Mouse (Mus musculus) stomach, embryonic 14.5 days (tissue): ENCODE data around the gene Ifit2. TPM values are rescaled to one million over a fixed set of nuclear protein-coding genes. Genes with fewer than 3 reads are reported as not detected.
A peak's percentile ranks its signal among the peaks of the same experiment; 100 is the strongest.
"Not testable (repeated sequence)": the region's sequence is repeated elsewhere in the genome, so short reads cannot be mapped to it uniquely, and the experiment has no call there.

Experiments used
- ATAC-seq: fragments of 200-750 bp; cut with Nextera tagmentation; 2 replicates; pipeline ENCODE4 v1.8.0; 2017; ENCODE audit warnings: low read depth, moderate TSS enrichment; ENCODE audit not compliant: insufficient number of reproducible peaks, insufficient read depth, low FRiP score
- H3K27ac ChIP-seq: fragments of 300-500 bp; sonication (generic); 2 replicates; pipeline ENCODE4 v1.5.1; 2014; ENCODE audit warnings: mild to moderate bottlenecking, low read length, moderate library complexity, mixed read lengths
- H3K27me3 ChIP-seq: fragments of 300-500 bp; sonication (generic); 2 replicates; pipeline ENCODE4 v1.6.1; 2014; ENCODE audit warnings: low read length, control low read depth, mixed read lengths; ENCODE audit not compliant: control insufficient read depth, insufficient read depth
- H3K36me3 ChIP-seq: fragments of 300-500 bp; sonication (generic); 2 replicates; pipeline ENCODE4 v1.6.1; 2014; ENCODE audit warnings: mild to moderate bottlenecking, control low read depth, low read length, moderate library complexity, mixed read lengths; ENCODE audit not compliant: control insufficient read depth, insufficient read depth
- H3K4me1 ChIP-seq: fragments of 300-500 bp; sonication (generic); 2 replicates; pipeline ENCODE4 v1.6.1; 2014; ENCODE audit warnings: low read length, control low read depth, mixed read lengths; ENCODE audit not compliant: control insufficient read depth, insufficient read depth
- H3K4me2 ChIP-seq: fragments of 300-500 bp; sonication (generic); replicated peaks from 2 replicates; pipeline ENCODE4 v1.6.1; 2014; ENCODE audit warnings: low read depth, low read length, control low read depth
- H3K4me3 ChIP-seq: fragments of 300-500 bp; sonication (generic); 2 replicates; pipeline ENCODE4 v1.5.1; 2014; ENCODE audit warnings: low read depth, low read length, control low read depth
- H3K9ac ChIP-seq: fragments of 300-500 bp; sonication (generic); replicated peaks from 2 replicates; pipeline ENCODE4 v1.6.1; 2014; ENCODE audit warnings: low read depth, mild to moderate bottlenecking, control low read depth, low read length, moderate library complexity, mixed read lengths
- H3K9me3 ChIP-seq: fragments of 300-500 bp; sonication (generic); 2 replicates; pipeline ENCODE4 v1.6.1; 2016; ENCODE audit warnings: low read depth, low read length, control low read depth; ENCODE audit not compliant: control insufficient read depth
- WGBS: fragments of 180-500 bp; shearing (Covaris S2); extraction: QIAGEN DNeasy Blood & Tissue Kit; methylation state at CpG from one replicate; pipeline ENCODE4 v1.1.7; 2014; 5-methylcytosine and 5-hydroxymethylcytosine counted together
- polyA plus RNA-seq: library from polyadenylated mRNA; unstranded; fragments of >200 nt; fragmentation: Nextera tagmentation; extraction: Ambion mirVana; gene quantifications from 2 replicates; pipeline ENCODE4 v1.2.1, GENCODE M21; 2014

Gene Ifit2
- polyA plus RNA-seq, 1 experiment from 2014 or later, result 6.5 TPM

DNA sequence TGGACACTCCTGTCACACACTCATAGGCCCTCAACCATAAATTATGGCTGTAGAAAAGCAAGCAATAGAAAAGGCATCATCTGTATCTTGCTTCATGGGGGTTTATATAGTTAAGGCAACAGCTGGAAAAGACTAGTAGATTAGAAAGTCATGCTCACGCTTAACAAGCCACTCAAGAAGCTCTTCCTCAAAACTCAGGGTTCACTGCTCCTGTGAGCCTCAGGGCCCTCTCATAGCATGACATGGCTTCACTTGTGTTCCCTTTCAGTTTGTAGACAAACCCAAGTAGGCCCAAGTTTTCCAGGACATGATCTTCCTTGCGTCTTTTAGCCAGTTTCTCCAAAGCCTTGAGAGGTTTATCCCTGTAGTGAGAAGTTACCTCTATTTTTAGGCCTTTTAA, 43.0 kb downstream of the Ifit2 start:
- no peaks in the 10 kb centered on the region for H3K36me3 ChIP-seq
- no peak overlapping the region for H3K27ac ChIP-seq
- WGBS, result 85% methylated on average over 2 of the region's 2 CpGs
- no peaks in the 10 kb centered on the region for H3K27me3 ChIP-seq
- no peaks in the 10 kb centered on the region for H3K9me3 ChIP-seq
- H3K4me3 ChIP-seq, result no peak overlapping the region
- no peaks in the 10 kb centered on the region for H3K4me1 ChIP-seq
- no peak for ATAC-seq
- no peak overlapping the region for H3K9ac ChIP-seq
- H3K4me2 ChIP-seq, result no peak overlapping the region

DNA sequence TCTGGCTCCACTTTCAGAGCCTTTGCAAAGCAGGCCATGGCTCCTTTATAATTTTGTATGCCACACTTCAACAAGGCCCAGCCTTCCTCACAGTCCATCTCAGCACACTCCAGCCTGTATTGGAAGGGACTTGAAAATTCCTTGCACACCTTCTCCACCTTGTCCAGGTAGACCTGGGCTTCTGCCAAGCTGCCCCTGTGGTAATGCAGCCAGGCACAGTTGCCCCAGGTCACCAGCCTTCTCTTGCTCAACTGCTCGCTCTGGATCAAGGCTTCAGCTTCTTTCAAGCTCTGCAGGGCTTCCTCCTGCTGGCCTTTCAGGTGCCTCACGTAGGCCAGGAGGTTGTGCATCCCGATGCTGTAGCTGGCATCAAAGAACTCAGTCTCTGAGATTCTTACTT, 44.0 kb downstream of the Ifit2 start:
- not testable (repeated sequence) for H3K36me3 ChIP-seq, H3K27me3 ChIP-seq, H3K4me3 ChIP-seq, H3K4me2 ChIP-seq, ATAC-seq, H3K27ac ChIP-seq, H3K9ac ChIP-seq, H3K4me1 ChIP-seq, H3K9me3 ChIP-seq
- 78% methylated on average over 3 of the region's 3 CpGs for WGBS

DNA sequence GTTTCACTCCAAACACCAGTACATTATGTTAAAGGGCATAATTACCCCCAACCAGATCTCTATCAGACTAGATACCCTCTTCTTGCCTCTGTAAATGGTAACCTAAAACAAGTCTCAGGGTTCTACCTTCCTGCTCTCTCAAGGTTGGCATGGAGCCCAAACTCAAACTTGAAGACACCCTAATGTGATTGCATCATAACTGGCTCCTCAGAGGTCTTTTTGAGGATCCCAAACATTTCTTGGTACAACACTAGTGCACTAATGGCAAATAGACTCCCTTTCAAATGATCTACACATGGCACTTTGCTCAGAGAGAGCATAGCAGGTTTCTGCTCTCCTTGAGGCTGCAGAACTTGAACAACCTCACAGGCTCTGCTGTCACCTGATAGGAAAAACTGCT, 46.3 kb downstream of the Ifit2 start:
- H3K27me3 ChIP-seq, result no peaks in the 10 kb centered on the region
- no peaks in the 10 kb centered on the region for H3K9me3 ChIP-seq
- H3K36me3 ChIP-seq, result no peaks in the 10 kb centered on the region
- H3K4me2 ChIP-seq, result no peak overlapping the region
- no peaks in the 10 kb centered on the region for H3K4me1 ChIP-seq
- ATAC-seq, result no peak
- no peak overlapping the region for H3K4me3 ChIP-seq
- no peak overlapping the region for H3K9ac ChIP-seq
- H3K27ac ChIP-seq, result no peak overlapping the region

DNA sequence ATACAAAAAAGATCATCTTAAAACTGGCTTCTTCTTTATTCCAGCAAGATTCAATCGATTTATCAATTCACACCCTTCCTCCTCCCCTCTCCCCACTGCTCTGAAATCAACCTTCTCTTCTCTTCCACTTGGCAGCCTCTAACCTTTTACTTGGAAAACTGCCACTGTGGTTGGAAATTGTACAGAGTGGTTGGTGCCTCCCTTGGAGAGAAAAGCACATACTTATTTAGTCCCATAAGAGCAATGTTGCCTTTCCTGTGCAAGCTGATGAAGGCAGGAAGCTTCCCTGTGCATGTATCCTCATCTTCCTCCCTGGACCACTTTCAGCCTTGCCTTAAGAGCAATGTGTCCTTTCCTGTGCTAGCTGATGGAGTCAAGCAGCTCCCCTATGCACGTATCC, 47.8 kb downstream of the Ifit2 start:
- H3K9ac ChIP-seq, result no peak overlapping the region
- 83% methylated on average over 2 of the region's 2 CpGs for WGBS
- no peaks in the 10 kb centered on the region for H3K9me3 ChIP-seq
- no peaks in the 10 kb centered on the region for H3K36me3 ChIP-seq
- H3K27me3 ChIP-seq, result no peaks in the 10 kb centered on the region
- ATAC-seq, result no peak
- no peak overlapping the region for H3K27ac ChIP-seq
- H3K4me1 ChIP-seq, result no peaks in the 10 kb centered on the region
- H3K4me2 ChIP-seq, result no peak overlapping the region
- H3K4me3 ChIP-seq, result no peak overlapping the region

DNA sequence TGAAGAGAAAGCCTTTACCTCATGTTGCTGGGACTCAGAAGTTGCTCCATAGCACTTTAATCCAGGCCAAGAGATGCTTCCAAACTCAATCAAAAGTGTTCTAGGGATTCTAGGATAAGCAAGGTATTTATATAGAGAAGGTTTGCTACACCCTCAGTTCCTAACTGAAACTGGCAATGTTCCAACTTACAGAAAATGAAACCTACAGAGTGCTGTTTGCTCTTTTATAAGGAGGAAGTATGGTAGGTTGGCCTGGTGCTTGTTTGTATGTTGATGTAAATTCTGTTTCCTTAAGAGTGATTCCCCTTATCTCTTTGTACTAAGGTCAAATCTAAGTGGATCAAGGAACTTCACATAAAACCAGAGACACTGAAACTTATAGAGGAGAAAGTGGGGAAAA, 48.8 kb downstream of the Ifit2 start:
- H3K27ac ChIP-seq, H3K4me2 ChIP-seq, H3K27me3 ChIP-seq, ATAC-seq, H3K9me3 ChIP-seq, H3K4me1 ChIP-seq, H3K9ac ChIP-seq, H3K36me3 ChIP-seq, H3K4me3 ChIP-seq: not testable (repeated sequence)

DNA sequence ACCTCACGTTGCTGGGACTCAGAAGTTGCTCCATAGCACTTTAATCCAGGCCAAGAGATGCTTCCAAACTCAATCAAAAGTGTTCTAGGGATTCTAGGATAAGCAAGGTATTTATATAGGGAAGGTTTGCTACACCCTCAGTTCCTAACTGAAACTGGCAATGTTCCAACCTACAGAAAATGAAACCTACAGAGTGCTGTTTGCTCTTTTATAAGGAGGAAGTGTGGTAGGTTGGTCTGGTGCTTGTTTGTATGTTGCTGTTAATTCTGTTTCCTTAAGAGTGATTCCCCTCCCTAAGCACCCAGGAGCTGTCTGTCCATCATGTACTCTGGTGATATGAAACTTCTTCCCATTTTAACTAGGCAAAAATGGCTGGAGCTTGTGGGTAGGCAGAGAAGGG, 51.4 kb downstream of the Ifit2 start, which contains the start of gene Ifit1bl1:
Gene Ifit1bl1, minus strand, starts transcription at position 69 of the 400 bp plus-strand sequence.
- H3K27ac ChIP-seq, ATAC-seq, H3K4me3 ChIP-seq, H3K36me3 ChIP-seq, H3K4me2 ChIP-seq, H3K9ac ChIP-seq, H3K4me1 ChIP-seq, H3K27me3 ChIP-seq, H3K9me3 ChIP-seq: not testable (repeated sequence)
- 49% methylated on average over 1 of the region's 1 CpGs for WGBS

DNA sequence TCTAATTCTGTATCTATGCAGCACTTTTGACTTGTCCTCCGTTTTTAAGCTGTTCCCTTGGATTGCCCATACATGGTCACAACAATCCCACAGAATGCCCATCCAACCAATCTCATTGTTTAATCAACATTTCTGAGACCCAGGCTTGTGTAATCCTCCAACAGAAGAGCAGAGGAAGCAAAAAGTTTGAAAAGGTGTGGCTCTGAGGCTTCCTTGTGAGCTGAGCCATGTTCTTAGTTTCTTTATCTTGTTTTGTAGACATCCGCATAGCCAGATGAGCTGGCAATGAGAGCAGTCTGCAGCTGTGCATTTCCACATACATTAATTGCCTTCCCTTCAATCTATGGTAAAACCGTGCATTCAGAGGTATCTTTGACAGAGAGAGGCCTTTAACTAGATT, 55.0 kb downstream of the Ifit2 start:
- 91% methylated on average over 3 of the region's 3 CpGs for WGBS
- Histone ChIP-seq H3K27me3 (no peaks in the 10 kb centered on the region), H3K4me2 (no peak overlapping the region), H3K36me3 (no peaks in the 10 kb centered on the region), H3K27ac (no peak overlapping the region), H3K4me3 (no peak overlapping the region), H3K9me3 (no peaks in the 10 kb centered on the region), H3K4me1 (no peaks in the 10 kb centered on the region), H3K9ac (no peak overlapping the region)
- no peak for ATAC-seq

DNA sequence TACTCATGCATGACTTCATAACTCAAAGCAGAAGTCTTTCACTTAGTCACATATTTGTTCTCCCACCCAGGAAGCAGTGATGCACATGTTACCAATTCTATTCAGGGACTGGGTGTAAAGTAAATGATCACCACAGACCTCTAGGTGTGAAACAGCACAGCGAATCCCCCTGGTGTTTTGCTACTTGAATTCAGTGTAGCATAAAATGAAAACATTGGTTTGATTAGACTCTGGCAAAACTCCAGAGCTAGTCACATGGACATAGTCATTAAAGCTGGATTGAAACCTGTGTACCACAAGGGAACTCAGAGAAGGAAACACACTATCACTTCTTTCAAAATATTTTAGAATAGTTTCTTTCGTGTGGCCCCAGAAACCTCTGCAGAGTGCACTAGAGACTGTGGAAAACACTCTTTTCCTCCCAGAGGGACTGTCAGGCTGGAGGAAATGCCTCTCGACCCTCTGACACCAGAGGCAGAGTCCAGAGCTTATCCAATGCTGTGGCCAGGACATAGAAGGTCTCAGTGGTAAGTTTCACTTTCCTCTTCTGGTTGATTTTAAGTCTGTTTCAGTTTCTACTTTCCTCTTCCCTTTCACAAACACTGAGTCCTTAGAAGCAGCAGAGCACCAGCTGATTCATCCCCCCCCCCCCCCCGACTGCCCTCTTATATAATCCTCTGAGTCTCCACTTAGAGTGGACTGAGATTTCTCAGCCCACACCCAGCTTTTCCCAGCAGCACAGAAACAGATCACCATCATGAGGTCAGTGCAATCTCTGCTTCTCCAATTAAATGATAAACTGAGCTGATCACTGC, 57.0 kb downstream of the Ifit2 start, which contains the start of gene Ifit3b:
Gene Ifit3b, plus strand, starts transcription at position 734 of the 815 bp plus-strand sequence.
- not testable (repeated sequence) for H3K27me3 ChIP-seq, H3K9ac ChIP-seq, H3K27ac ChIP-seq, H3K4me3 ChIP-seq, H3K4me1 ChIP-seq, H3K4me2 ChIP-seq, H3K36me3 ChIP-seq, H3K9me3 ChIP-seq
- 42% methylated on average over 4 of the region's 4 CpGs for WGBS
- ATAC-seq, result peak; percentile 56; the same call in 1 of the 2 replicates

DNA sequence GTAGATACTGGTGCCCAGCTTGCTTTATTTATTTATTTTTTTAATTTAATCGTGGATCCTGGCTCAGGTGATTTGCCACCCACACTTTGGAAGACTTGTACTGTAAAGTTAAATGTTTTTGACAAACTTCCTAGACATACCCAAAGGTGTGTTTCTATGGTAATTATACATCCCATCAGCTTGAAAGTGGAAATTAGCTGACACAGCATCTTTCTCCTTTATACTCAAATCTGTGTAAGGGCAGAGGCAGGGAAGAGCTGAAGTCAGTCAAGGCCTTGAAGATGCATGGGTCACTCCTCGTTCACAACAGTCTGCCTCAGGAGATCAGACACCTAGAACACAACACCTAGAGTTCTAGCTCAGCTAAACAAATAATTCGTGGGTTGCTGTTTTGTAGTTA, 59.6 kb downstream of the Ifit2 start:
- not testable (repeated sequence) for ATAC-seq
- WGBS, result 73% methylated on average over 3 of the region's 3 CpGs

More for the DNA sequence above, 59.6 kb downstream of the Ifit2 start:
- not testable (repeated sequence) for H3K36me3 ChIP-seq, H3K27me3 ChIP-seq, H3K4me3 ChIP-seq, H3K9me3 ChIP-seq, H3K27ac ChIP-seq, H3K4me2 ChIP-seq, H3K9ac ChIP-seq, H3K4me1 ChIP-seq
